Mouse (Mus musculus): ENCODE measurements around the gene Itm2c. TPM values are rescaled to one million over a fixed set of nuclear protein-coding genes. Genes with fewer than 3 reads are reported as not detected.
A peak's percentile ranks its signal among the peaks of the same experiment; 100 is the strongest.

The Itm2c gene
- polyA plus RNA-seq, 1 experiment: 34.7 TPM

- Histone ChIP-seq H3K27ac (replicated peaks; ENCODE audit: low read depth, low read length) (peak overlapping the region; percentile 27), H3K4me1 (ENCODE audit: control insufficient read depth, insufficient read depth, insufficient read length, low read length) (peaks cover 23% of the 10 kb centered on the region; the same call in 1 of the 2 replicates), H3K4me3 (ENCODE audit: insufficient read depth, low read depth, low read length) (peak overlapping the region; percentile 86)
These were observed 1.3 kb downstream of the Itm2c start for GRCm38 (mm10) chr1:85895391-85895837.

GRCm38 (mm10) chr1:85896110-85896509 is 2.0 kb downstream of the Itm2c start:
- no peak overlapping the region; the same call in 1 of the 2 replicates for H3K4me3 ChIP-seq (ENCODE audit: insufficient read depth, low read depth, low read length)
- peaks cover 29% of the 10 kb centered on the region for H3K4me1 ChIP-seq (ENCODE audit: control insufficient read depth, insufficient read depth, insufficient read length, low read length)
- no peak overlapping the region for H3K27ac ChIP-seq (replicated peaks; ENCODE audit: low read depth, low read length)

GRCm38 (mm10) chr1:85896781-85897700 is 3.0 kb downstream of the Itm2c start:
- H3K4me3 ChIP-seq (ENCODE audit: insufficient read depth, low read depth, low read length): no peak overlapping the region
- H3K27ac ChIP-seq (replicated peaks; ENCODE audit: low read depth, low read length): no peak overlapping the region

GRCm38 (mm10) chr1:85897901-85898760 is 4.0 kb downstream of the Itm2c start:
- Histone ChIP-seq H3K4me3 (ENCODE audit: insufficient read depth, low read depth, low read length) (no peak overlapping the region), H3K27ac (replicated peaks; ENCODE audit: low read depth, low read length) (no peak overlapping the region), H3K4me1 (ENCODE audit: control insufficient read depth, insufficient read depth, insufficient read length, low read length) (peaks cover 34% of the 10 kb centered on the region)

More at GRCm38 (mm10) chr1:85896781-85897700, 3.0 kb downstream of the Itm2c start:
- H3K4me1 ChIP-seq (ENCODE audit: control insufficient read depth, insufficient read depth, insufficient read length, low read length): peaks cover 34% of the 10 kb centered on the region

GRCm38 (mm10) chr1:85898761-85899387 is 4.8 kb downstream of the Itm2c start:
- Histone ChIP-seq H3K4me3 (ENCODE audit: insufficient read depth, low read depth, low read length) (no peak overlapping the region), H3K27ac (replicated peaks; ENCODE audit: low read depth, low read length) (no peak overlapping the region), H3K4me1 (ENCODE audit: control insufficient read depth, insufficient read depth, insufficient read length, low read length) (peaks cover 34% of the 10 kb centered on the region)

DNA sequence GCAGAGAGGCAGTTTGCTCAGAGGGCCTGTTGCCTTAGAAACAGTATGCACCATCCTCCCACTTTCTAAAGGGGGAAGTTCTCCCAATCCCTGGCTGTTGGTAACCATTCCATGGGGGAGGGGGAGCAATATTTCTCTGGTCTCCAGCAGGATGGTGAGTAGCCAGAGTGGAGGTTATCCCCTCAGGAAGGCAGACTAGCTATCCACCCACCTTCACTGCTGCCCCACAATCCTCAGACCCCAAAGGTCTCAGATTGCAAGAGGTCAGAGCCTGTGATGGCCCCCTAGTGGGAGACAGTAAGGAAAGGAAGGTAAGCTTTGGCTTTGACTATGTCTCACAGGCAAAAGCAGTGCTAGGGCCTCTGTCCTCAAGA is 5.3 kb downstream of the Itm2c start:
- no peak overlapping the region for H3K4me3 ChIP-seq (ENCODE audit: insufficient read depth, low read depth, low read length)
- no peak overlapping the region for H3K27ac ChIP-seq (replicated peaks; ENCODE audit: low read depth, low read length)
- peaks cover 34% of the 10 kb centered on the region for H3K4me1 ChIP-seq (ENCODE audit: control insufficient read depth, insufficient read depth, insufficient read length, low read length)

DNA sequence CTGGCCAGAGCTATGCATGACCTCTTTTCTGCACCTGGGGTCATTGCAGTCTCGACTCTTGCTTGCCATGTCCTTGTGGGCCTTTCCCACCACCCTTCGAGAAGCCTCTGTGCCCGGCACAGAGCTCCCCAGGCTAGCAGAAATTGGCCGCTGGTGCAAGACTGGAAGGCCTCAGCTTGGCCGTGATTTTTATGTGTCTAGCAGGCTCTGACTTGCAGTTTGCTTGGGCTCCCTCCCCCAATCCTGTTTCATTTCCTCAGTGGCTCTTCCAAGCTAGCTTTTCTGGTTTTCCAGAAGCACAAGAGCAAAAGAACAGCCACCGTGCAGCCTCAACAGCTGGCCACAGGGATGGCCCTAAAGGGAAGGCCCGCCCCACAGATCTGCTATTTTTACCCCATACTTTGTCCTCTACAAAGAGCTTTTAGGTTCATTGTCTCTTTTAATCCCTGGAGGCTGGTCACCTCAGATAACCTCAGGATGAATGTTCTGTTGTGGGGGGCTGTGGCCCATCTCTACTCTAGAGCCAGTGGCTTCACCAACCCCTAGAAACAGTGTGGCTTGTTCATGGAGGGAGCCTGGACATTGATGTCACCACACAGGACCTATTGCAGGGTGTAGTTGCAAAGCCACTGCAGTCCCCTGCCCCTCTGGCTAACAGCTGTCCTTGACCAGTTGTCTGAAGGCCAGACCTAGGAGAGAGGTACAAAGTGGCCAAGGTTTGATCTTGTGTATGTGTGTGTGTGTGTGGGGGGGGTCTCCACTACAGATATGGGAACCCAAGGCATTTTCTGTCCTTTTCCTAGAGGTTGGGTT is 6.6 kb downstream of the Itm2c start:
- Histone ChIP-seq H3K27ac (replicated peaks; ENCODE audit: low read depth, low read length) (no peak overlapping the region), H3K4me3 (ENCODE audit: insufficient read depth, low read depth, low read length) (no peak overlapping the region), H3K4me1 (ENCODE audit: control insufficient read depth, insufficient read depth, insufficient read length, low read length) (peaks cover 33% of the 10 kb centered on the region)

DNA sequence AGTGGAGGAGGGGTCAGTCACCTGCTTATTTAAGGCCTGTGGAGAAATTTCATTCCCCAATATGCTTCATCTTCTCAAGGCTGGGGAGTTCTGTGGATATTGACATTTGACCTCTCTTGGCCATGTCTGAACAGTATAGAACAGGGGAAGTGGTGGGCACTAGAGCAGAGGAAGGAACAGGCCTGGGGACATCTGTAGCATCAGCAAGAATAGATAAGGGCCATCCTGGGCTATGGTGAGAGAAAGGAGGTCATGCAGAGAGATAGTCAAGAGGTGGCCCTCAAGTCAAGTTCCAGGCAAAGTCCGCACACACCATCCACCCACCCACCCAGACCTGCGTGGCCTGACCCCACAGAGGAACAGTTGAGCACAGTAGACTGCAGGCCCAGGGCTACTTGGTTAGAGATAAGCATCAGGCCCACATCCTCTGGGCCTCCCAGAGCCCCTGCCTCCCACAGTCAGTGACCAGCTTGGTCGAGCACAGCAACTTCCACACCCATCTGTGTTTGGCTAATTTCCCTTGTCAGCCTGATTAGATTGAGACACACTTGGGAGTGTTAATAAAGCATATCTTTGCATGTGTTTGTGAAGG is 7.5 kb downstream of the Itm2c start:
- Histone ChIP-seq H3K27ac (replicated peaks; ENCODE audit: low read depth, low read length) (no peak overlapping the region), H3K4me1 (ENCODE audit: control insufficient read depth, insufficient read depth, insufficient read length, low read length) (peaks cover 28% of the 10 kb centered on the region), H3K4me3 (ENCODE audit: insufficient read depth, low read depth, low read length) (no peak overlapping the region)

DNA sequence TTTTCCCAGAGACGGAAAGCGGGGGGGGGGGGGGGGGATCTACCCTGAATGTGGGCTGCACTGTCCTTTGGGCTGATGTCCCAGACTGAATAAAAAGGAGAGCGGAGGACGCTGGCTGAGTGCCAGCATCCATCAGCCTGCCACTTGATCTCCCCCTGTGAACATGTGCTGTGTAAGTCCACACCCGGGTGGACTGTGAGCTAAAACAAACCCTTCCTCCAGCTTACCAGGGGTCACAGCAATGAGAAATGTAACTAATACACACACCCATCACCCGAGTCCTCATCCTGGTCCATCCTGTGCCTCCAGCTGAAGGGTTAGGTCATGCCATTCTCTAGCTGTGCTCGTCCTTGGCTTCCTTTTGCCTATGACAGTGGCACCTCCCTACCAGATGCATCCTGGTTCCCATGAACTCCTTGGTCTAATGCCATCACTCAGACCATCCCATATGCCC is 8.1 kb downstream of the Itm2c start:
- no peak overlapping the region for H3K27ac ChIP-seq (replicated peaks; ENCODE audit: low read depth, low read length)
- peaks cover 23% of the 10 kb centered on the region for H3K4me1 ChIP-seq (ENCODE audit: control insufficient read depth, insufficient read depth, insufficient read length, low read length)
- no peak overlapping the region for H3K4me3 ChIP-seq (ENCODE audit: insufficient read depth, low read depth, low read length)

- no peak overlapping the region for H3K4me3 ChIP-seq (ENCODE audit: insufficient read depth, low read depth, low read length)
- H3K27ac ChIP-seq (replicated peaks; ENCODE audit: low read depth, low read length): no peak overlapping the region
- no peaks in the 10 kb centered on the region; the same call in 1 of the 2 replicates for H3K4me1 ChIP-seq (ENCODE audit: control insufficient read depth, insufficient read depth, insufficient read length, low read length)
These were observed 12.8 kb downstream of the Itm2c start for GRCm38 (mm10) chr1:85906892-85907291.

DNA sequence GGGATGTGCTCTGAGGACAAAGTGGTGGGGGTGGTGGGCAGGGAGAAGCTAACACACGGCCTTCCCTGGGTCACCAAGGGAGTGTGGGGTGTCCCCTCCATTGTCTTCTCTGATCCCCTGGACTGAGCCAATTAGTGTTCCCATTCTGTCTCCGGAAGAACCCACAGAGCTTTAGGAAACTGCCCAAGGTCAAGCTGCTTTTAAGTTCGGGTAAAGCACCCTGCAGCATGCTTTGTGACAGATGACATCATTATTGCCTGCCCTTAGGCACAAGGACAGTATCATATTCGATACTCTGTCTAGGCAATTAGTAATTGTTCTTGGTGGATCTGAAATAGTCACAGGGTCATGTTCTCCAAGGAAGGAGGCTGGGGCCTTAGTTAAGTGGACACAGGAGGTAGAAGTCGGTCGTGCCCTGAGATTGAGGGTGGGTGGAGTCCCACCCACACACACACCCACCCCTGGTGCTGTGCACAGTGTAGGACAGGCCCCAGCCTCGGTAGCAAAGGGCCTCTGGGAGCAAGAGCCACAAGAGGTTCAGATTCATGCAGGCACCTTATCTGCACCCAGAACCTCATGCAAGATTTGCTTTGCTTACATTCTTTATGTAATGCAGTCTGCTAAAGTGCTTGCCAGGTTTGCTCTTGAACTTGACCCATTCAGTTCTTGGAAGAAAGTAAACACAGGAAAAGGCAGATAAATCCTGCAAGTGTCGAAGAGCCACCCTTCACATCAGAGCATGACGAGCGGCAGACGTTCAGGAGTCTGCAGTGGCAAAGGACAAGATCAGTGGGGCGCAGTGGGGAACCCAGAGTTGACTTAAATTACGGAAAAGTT is 14.9 kb downstream of the Itm2c start:
- Histone ChIP-seq H3K4me1 (ENCODE audit: control insufficient read depth, insufficient read depth, insufficient read length, low read length) (no peaks in the 10 kb centered on the region), H3K27ac (replicated peaks; ENCODE audit: low read depth, low read length) (no peak overlapping the region)

DNA sequence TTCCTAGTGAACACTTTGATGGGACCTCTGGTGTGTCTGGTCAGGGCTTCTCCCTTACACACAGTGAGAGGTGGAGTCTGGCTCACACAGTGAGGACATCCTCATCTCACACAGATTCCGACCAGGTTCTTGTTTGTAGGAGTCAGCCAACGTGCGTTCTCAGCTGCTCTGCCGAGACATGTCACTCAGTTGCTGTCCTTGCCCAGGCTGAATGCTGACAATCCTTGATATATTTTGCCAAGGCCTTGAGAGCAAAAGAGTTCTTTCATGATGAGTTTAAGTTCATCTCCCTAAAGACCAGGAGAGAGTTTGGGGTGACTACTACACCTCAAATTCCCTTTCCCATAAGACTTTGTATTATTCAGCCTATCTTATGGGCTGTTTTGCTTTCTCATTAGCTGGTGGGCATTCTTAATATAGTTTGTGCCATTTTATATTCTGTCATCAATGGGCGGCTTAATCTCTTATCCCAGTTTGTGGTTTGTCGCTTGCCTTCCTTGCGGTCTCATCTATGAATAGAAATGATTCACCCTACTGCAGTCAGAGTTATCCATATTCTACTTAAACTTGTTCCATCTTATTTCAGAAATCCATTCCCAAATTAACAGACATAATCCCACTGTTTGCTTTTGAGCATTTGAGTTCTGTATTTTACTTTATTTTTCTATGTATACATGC is 19.1 kb downstream of the Itm2c start:
- Histone ChIP-seq H3K4me1 (ENCODE audit: control insufficient read depth, insufficient read depth, insufficient read length, low read length) (no peaks in the 10 kb centered on the region), H3K27ac (replicated peaks; ENCODE audit: low read depth, low read length) (no peak overlapping the region)

More for the DNA sequence above, 14.9 kb downstream of the Itm2c start:
- no peak overlapping the region for H3K4me3 ChIP-seq (ENCODE audit: insufficient read depth, low read depth, low read length)

GRCm38 (mm10) chr1:85915890-85916289 is 21.8 kb downstream of the Itm2c start:
- Histone ChIP-seq H3K27ac (replicated peaks; ENCODE audit: low read depth, low read length) (no peak overlapping the region), H3K4me1 (ENCODE audit: control insufficient read depth, insufficient read depth, insufficient read length, low read length) (no peaks in the 10 kb centered on the region), H3K4me3 (ENCODE audit: insufficient read depth, low read depth, low read length) (no peak overlapping the region)

More for the DNA sequence above, 19.1 kb downstream of the Itm2c start:
- H3K4me3 ChIP-seq (ENCODE audit: insufficient read depth, low read depth, low read length): no peak overlapping the region

Data from brown adipose tissue, adult 24 weeks (tissue).